Mouse (Mus musculus) heart, adult 2 months (tissue): ENCODE data around the gene Tmem167b.

Source experiments
- CTCF ChIP-seq: fragments of 200-600 bp; IDR thresholded peaks from 2 replicates; pipeline ENCODE4 v1.8.1; 2022; ENCODE audit warnings: antibody characterized with exemption, mild to moderate bottlenecking, moderate library complexity
- POLR2A ChIP-seq: fragments of 200-500 bp; IDR thresholded peaks from 2 replicates; pipeline ENCODE4 v1.6.1; 2011; ENCODE audit warnings: mild to moderate bottlenecking, low read depth, low read length, control low read depth; ENCODE audit not compliant: insufficient read depth

GRCm38 (mm10) chr3:108523415-108523814 is 38.9 kb downstream of the Tmem167b start:
- TF ChIP-seq CTCF (no peak), POLR2A (no peak)
